Mouse (Mus musculus) adrenal gland, adult (tissue): Measurements from ENCODE around the gene Qdpr.
A peak's percentile ranks its signal among the peaks of the same experiment; 100 is the strongest.

Experiments used
- DNase-seq, 2 experiments: peaks; one replicate each; pipeline ENCODE4 v3.0.0; 2022 to 2023; ENCODE audit warnings: low spot score in 1 of 2; ENCODE audit not compliant: inconsistent age in 2 of 2

Gene Qdpr

DNA sequence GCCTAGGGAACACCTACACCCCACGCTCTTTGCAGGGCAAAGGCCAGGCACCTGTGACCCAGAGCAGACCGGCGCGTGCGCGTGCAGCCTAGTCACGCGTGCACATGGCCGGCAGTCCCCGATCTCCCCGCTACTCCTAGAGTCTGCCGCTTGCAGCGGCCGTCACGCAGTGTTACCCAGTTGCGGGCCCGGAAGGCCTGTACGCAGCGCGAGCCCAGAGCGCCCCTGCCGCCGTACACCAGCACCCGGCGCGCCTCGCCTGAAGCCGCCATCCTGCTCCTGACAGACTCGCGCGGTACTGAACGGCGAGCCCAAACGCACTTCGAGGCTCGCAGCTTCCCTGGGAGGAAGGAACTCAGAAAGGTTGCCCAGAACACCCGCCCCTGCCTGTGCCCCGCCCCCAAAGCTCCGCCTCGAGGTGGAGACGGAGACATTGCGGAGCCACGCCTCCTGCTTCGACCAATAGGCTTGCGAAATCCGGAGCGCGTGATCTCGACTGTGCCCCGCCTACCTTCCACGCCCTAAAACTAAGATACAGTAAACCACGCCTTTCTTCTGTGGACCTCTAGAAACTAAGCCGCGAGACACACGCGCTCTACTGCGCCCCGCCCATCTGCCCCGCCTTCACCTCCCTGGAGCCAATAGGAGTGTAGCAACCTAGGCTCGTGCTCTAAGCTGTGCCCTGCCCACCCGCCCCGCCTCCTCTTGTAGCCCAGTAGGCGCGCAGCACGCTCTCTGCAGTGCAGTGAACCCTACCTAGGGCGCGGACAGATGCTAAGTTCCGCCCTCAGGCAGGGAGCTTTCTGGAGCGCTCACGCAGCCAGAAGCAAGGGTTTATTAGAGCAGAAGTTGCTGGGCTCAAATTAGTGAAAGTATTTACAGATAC is at the start of gene Qdpr:
Gene Qdpr, minus strand, starts transcription at position 406 of the 886 bp plus-strand sequence.
- DNase-seq: peak; percentile 96 to 99

DNA sequence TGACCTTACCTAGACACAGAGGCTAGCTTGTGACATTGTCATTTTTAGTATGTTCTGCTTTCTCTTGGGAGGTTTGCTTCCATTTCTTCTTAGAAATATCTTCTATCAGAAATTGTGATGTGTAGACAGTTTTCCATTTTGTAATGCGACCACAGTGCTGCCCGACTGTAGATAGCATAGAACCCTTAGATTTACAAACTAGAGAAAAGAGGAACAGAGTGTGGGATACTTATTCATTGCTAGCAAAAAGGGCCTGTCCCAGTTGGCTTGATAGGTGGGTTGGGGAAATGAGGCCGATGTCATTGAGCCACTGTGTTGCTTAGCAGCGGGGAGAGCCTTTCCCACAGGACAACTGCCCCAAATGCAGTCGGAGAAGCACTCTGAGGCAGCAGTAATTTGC is 47.5 kb upstream of the Qdpr start:
- no peak for DNase-seq

- no peak for DNase-seq
These were observed 47.0 kb upstream of the Qdpr start for GRCm38 (mm10) chr5:45496930-45497550.

GRCm38 (mm10) chr5:45496479-45496878 is 46.4 kb upstream of the Qdpr start:
- DNase-seq: no peak

DNA sequence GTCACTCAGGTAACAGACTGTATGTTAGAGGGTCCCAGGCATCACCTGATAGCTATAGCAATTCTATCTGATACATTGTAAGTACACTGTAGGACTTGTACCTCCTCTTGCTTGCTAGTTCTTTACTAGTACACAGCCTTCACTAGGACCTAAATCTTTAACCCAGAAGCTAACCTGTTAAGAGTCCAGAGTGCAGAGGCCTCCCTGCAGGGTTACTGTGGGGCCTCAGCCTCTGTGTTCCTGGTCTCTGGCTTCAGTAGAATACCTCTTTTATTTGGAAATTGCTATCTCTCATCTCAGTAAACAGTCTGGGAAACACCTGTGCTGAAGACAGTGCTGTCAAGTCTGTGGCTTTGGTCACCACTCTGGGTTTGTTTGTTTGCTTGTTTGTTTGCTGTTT is 46.0 kb upstream of the Qdpr start:
- DNase-seq: no peak

DNA sequence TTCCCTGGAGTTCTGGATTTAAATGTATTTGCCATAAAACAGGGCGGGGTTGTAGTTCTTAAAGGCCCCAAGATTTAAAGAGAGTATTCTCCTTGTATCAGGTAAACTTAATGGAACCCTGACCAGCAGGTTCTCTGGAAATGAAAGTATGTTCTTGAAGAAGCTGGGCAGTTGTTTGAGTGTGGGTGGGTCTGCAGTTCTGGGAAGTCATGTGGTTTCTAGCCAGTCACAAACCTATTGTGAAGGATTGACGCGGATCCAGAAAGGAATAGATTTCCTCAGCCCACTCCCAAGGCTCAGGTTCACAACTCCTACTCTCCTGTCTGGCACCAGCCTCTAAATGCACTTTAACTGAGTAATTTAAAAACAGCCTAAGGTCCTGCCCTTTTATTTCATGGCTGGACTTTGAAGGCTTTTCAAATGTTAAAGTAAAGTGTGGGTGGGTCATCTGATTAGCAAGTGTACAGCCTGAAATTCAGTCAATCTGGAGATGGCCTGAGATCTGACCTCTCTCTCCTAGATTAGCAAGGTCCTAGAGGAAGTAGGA is 45.5 kb upstream of the Qdpr start:
- no peak for DNase-seq

GRCm38 (mm10) chr5:45494093-45494755 is 44.2 kb upstream of the Qdpr start:
- peak in 1 of 2 experiments; percentile 27 for DNase-seq

DNA sequence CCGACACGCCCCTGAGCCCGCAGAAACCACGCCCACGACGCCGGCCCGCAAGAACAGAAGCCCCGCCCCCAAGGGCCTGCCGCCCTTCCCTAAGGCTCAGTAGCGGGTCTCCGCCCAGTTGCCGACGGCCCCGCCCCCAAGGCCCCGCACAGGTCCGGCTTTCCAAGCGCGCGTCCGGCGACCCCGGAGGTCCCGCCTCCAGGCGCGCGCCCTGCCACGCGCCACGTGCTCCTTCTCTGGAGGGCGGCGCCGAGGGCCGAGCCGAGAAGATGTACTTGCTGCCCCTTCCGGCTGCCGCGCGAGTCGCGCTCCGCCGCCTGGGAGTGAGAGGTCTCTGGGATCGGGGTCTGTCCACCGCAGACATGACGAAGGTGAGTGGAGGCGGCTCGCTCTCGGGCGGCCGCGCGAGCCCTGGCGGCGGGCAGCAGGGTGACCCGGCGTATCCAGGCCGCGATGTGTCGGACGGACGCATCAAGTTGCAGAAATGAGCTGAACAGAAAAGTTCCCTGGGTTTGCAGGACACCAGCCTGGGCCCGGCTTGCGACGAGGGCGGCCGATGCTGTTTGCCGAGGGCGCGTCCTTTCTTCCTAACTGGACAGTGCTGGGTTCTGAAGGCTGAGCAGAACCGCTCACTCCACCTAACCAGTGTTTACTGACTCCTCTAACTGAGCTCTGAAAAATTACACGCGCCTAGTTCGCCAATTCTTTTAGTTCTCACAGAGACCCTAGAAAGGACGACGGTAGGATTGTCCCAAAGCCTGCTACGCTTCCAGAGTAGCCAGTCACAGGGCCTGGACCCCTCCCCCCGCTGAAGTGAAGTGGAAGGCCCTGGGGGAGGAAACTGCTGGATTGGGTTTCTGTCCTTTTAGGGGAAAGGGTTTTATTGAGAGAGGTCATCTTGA is 43.4 kb upstream of the Qdpr start, which contains the start of gene Lap3:
Gene Lap3, plus strand, starts transcription at position 184 of the 902 bp plus-strand sequence.
- peak; percentile 100 for DNase-seq

DNA sequence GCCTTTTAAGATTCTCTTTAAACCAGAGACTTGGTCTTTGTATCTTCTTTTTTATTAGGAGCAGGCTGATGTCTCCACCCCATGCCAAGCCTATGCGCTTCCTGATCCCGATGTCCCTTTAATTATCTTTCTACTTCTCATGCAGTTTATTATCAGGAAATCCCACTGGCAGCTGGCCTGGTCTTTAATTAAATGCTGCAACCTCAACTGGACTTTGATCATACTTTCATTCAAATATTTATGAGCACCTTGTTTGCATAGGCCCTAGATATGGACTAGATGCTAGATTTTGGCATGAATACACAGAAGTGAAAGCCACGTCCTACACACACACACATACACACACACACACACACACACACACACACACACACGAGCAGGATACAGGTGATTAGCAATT is 41.7 kb upstream of the Qdpr start:
- DNase-seq: no peak

GRCm38 (mm10) chr5:45483654-45484053 is 33.6 kb upstream of the Qdpr start:
- no peak for DNase-seq

DNA sequence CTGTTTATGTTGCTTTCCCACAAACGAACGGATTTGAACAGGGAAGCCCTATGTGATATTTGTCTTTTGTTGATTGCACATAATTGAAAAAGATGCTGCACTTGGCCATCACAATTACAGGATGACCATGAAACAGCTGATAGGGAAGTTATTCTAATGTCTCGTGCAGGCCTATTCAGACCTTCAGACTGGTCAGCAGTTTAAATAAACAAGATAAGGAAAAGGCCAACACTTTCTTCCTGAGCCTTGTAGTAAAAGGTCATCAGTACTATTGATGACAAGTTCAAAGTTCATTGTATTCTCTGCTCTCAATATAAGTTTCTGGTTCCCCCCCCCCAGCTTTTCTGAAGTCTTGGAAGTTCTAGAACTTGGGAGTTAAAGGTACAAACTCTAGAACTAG is 32.6 kb upstream of the Qdpr start:
- peak in 1 of 2 experiments; percentile 27 for DNase-seq

DNA sequence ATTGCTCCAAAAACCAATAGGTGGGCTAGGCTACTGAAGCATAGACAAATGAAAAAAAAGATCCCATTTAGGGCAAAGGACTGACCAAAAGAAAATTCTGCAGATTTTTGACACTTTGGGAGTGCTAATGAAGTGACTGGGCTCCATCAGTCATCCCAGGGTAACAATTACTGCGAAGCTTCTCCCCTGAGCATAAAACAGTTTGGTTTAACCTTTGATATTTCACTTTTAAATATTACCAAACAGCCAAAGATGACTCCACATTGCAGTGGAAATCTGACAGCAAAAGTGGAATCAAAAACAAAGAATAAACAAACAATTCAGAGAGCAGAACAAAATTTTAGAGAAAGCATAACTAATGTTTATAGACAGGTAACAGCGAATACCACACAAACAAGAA is 31.1 kb upstream of the Qdpr start:
- DNase-seq: no peak

DNA sequence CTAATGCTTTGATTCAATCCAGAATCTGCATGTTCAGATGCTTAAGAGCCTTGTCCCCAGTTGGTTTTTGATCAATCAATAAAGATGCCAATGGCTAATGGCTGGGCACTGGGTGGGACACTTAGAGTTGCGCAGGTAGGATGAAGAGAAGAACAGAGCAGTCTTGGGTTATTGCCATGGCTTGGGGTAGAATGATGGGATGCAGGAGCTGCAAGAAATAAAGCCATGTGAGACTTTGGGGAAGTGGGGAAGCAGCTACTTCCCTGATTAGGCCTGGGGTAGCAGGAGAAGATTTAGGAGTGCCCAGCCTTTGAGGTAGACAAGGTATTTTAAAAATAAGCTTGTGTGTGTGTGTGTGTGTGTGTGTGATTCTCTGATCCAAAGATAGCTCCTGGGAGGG is 30.0 kb upstream of the Qdpr start:
- no peak for DNase-seq

DNA sequence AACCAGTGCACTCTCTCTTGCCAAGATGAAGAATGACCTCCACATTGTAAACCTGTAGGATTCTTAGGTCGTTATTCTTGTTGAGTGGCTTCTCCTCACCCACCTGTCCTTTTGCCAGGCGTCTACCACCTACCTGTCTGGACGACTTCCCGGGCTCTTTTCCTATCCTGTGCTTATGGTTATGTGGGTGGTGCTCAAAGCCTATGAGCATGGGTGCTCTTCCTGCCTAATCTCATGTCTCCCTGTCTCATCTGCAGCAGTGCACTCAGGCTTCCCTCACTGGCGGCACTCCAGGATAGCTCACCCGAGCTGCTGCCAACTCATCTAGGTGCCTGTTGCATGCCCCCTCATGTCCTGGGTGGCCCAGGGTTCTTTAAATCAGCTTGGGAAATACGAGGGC is 27.6 kb upstream of the Qdpr start:
- no peak for DNase-seq

GRCm38 (mm10) chr5:45476288-45476687 is 26.3 kb upstream of the Qdpr start:
- DNase-seq: no peak

- no peak for DNase-seq
These were observed 25.7 kb upstream of the Qdpr start for GRCm38 (mm10) chr5:45475771-45476170.

- no peak for DNase-seq
These were observed 24.7 kb upstream of the Qdpr start for GRCm38 (mm10) chr5:45474758-45475157.

- DNase-seq: peak in 1 of 2 experiments; percentile 86
These were observed 24.2 kb upstream of the Qdpr start for GRCm38 (mm10) chr5:45474215-45474614.

DNA sequence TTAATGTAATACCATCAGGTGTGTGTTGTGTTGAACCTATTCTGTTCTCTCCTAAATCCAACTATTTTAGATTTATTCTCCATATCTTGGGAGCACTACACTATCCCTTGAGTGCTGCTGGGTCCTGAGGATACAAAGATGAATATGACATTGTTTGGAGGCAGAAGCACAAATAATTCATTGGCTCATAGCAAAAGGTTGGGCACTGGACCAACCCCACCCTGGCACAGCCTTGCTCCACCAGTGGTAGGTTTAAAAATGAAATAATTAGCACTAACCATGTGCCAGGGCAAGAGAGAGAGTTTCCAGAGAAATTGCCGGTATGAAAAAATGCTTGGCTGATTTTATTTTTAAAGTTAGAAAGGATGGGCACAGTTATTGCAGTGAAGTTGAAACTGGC is 23.5 kb upstream of the Qdpr start:
- no peak for DNase-seq

GRCm38 (mm10) chr5:45472880-45473450 is 22.9 kb upstream of the Qdpr start:
- peak; percentile 28 to 75 for DNase-seq
